Mouse (Mus musculus): ENCODE results near the gene Uncx. TPM values are rescaled to one million over a fixed set of nuclear protein-coding genes. Genes with fewer than 3 reads are reported as not detected.
A peak's percentile ranks its signal among the peaks of the same experiment; 100 is the strongest.

Uncx gene
- polyA plus RNA-seq, 1 experiment from 2014 or later, result 92.9 TPM

GRCm38 (mm10) chr5:139557079-139557478 is 13.8 kb downstream of the Uncx start:
- Histone ChIP-seq H3K27me3 (replicated peaks) (peaks cover 89% of the 10 kb centered on the region), H3K4me3 (no peak overlapping the region), H3K27ac (no peak overlapping the region), H3K4me2 (replicated peaks) (0 out of 2 replicates have a peak overlapping the region, but pooled peaks have one; percentile 50), H3K9me3 (no peaks in the 10 kb centered on the region), H3K36me3 (no peaks in the 10 kb centered on the region), H3K9ac (no peak overlapping the region), H3K4me1 (peaks cover 65% of the 10 kb centered on the region)
- ATAC-seq (ENCODE audit: low FRiP score, low read depth), result no peak
- WGBS, result 4% methylated on average over 10 of the region's 10 CpGs

- H3K27ac ChIP-seq, result 0 out of 2 replicates have a peak overlapping the region, but pooled peaks have one; percentile 13
- peak overlapping the region; percentile 50 for H3K4me2 ChIP-seq (replicated peaks)
- 0 out of 2 replicates have a peak overlapping the region, but pooled peaks have one; percentile 22 for H3K9ac ChIP-seq
- H3K27me3 ChIP-seq (replicated peaks), result peaks cover 86% of the 10 kb centered on the region
- H3K4me1 ChIP-seq, result peaks cover 58% of the 10 kb centered on the region
- no peaks in the 10 kb centered on the region for H3K36me3 ChIP-seq
- peak; percentile 27; the same call in 1 of the 2 replicates for ATAC-seq (ENCODE audit: low FRiP score, low read depth)
- H3K4me3 ChIP-seq, result no peak overlapping the region
- H3K9me3 ChIP-seq, result no peaks in the 10 kb centered on the region
- WGBS, result 1% methylated on average over 43 of the region's 43 CpGs
Measured at GRCm38 (mm10) chr5:139557531-139558467, 14.5 kb downstream of the Uncx start.

GRCm38 (mm10) chr5:139558468-139558804 is 15.1 kb downstream of the Uncx start:
- Histone ChIP-seq H3K9me3 (no peaks in the 10 kb centered on the region), H3K27ac (0 out of 2 replicates have a peak overlapping the region, but pooled peaks have one; percentile 13), H3K9ac (no peak overlapping the region), H3K36me3 (no peaks in the 10 kb centered on the region), H3K4me1 (peaks cover 53% of the 10 kb centered on the region), H3K27me3 (replicated peaks) (peaks cover 87% of the 10 kb centered on the region), H3K4me2 (replicated peaks) (peak overlapping the region; percentile 50), H3K4me3 (no peak overlapping the region)
- peak; percentile 66 for ATAC-seq (ENCODE audit: low FRiP score, low read depth)
- 0% methylated on average over 16 of the region's 16 CpGs for WGBS

DNA sequence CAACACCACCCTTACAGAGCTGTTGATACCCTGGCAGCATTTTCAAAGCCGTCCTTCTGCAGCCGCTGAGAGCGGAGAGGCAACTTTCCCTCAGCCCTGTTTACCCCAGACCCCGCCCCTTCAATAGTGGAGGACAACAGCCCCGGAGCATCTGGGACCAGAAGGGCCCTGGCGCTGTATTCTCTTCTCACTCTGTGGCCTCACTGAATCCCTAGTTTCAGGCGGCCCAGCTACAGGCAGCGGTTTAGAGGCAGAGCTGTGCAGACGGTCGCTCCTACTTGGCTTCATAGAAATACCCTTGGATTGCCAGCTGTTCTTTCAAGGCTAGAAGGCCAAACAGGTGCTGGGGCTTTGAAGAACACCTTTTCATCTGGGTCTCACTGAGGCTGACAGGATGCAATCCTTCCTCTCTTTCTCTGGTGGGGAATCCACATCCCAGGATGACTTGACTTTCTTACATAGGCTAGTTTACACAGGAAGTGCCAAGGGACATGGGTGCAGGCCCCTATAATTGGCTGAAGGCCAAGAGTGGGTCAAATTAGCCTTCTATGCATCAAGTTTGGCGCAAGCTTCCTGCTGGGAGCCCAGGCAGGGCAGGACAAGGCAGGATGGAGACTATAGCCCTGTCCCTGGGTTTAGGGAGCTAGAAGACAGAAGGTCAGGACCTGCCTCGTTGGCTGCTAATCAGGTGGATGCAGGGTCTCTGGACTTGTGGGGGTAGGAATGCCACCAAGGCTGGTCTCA is 15.8 kb downstream of the Uncx start:
- peaks cover 48% of the 10 kb centered on the region for H3K4me1 ChIP-seq
- no peak overlapping the region for H3K9ac ChIP-seq
- H3K36me3 ChIP-seq, result no peaks in the 10 kb centered on the region
- peak; percentile 79 for ATAC-seq (ENCODE audit: low FRiP score, low read depth)
- peak overlapping the region; percentile 8 for H3K4me2 ChIP-seq (replicated peaks)
- H3K4me3 ChIP-seq, result no peak overlapping the region
- peak overlapping the region; percentile 33 for H3K27ac ChIP-seq
- WGBS, result 2% methylated on average over 12 of the region's 12 CpGs
- H3K27me3 ChIP-seq (replicated peaks), result peaks cover 84% of the 10 kb centered on the region
- H3K9me3 ChIP-seq, result no peaks in the 10 kb centered on the region

GRCm38 (mm10) chr5:139559782-139560181 is 16.5 kb downstream of the Uncx start:
- 45% methylated on average over 7 of the region's 7 CpGs for WGBS
- no peaks in the 10 kb centered on the region for H3K36me3 ChIP-seq
- H3K27me3 ChIP-seq (replicated peaks), result peaks cover 85% of the 10 kb centered on the region
- H3K4me3 ChIP-seq, result no peak overlapping the region
- H3K27ac ChIP-seq, result no peak overlapping the region
- no peak overlapping the region for H3K9ac ChIP-seq
- peaks cover 44% of the 10 kb centered on the region for H3K4me1 ChIP-seq
- H3K9me3 ChIP-seq, result no peaks in the 10 kb centered on the region
- ATAC-seq (ENCODE audit: low FRiP score, low read depth), result no peak
- no peak overlapping the region for H3K4me2 ChIP-seq (replicated peaks)

- Histone ChIP-seq H3K4me1 (peaks cover 39% of the 10 kb centered on the region), H3K9ac (no peak overlapping the region), H3K4me3 (no peak overlapping the region), H3K27me3 (replicated peaks) (peaks cover 78% of the 10 kb centered on the region), H3K4me2 (replicated peaks) (no peak overlapping the region), H3K36me3 (no peaks in the 10 kb centered on the region), H3K9me3 (no peaks in the 10 kb centered on the region), H3K27ac (no peak overlapping the region)
- ATAC-seq (ENCODE audit: low FRiP score, low read depth), result no peak
- WGBS, result 67% methylated on average over 4 of the region's 4 CpGs
Measured at GRCm38 (mm10) chr5:139561363-139562001, 18.2 kb downstream of the Uncx start.

DNA sequence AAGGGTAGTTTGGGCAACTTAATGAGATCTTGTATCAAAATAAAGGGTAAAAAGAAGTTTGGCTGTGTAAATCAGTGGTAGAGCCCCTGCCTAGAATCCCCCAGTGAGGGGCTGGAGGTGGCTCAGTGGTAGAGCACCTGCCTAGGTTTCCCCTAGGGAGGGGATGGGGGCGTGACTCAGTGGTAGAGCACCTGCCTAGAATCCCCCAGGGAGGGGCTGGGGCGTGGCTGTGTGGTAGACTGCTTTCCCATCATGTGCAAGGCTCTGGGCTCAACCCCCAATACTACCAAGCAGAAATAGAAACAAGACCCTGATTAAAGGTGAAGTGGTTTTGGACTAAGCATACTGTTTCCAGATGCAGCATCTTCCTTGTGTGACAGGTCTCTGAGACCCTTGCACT is 21.4 kb downstream of the Uncx start:
- no peak overlapping the region for H3K9ac ChIP-seq
- no peaks in the 10 kb centered on the region for H3K9me3 ChIP-seq
- 67% methylated on average over 2 of the region's 2 CpGs for WGBS
- H3K4me1 ChIP-seq, result peaks cover 19% of the 10 kb centered on the region
- H3K27me3 ChIP-seq (replicated peaks), result peaks cover 57% of the 10 kb centered on the region
- no peak overlapping the region for H3K4me2 ChIP-seq (replicated peaks)
- no peak for ATAC-seq (ENCODE audit: low FRiP score, low read depth)
- no peaks in the 10 kb centered on the region for H3K36me3 ChIP-seq
- H3K27ac ChIP-seq, result no peak overlapping the region
- H3K4me3 ChIP-seq, result no peak overlapping the region

- Histone ChIP-seq H3K4me3 (no peak overlapping the region), H3K4me2 (replicated peaks) (no peak overlapping the region), H3K27me3 (replicated peaks) (peaks cover 54% of the 10 kb centered on the region), H3K4me1 (peaks cover 14% of the 10 kb centered on the region), H3K9ac (no peak overlapping the region), H3K36me3 (no peaks in the 10 kb centered on the region), H3K9me3 (no peaks in the 10 kb centered on the region), H3K27ac (no peak overlapping the region)
- ATAC-seq (ENCODE audit: low FRiP score, low read depth), result no peak
- WGBS, result 52% methylated on average over 4 of the region's 4 CpGs
Measured at GRCm38 (mm10) chr5:139565462-139565861, 22.2 kb downstream of the Uncx start.

DNA sequence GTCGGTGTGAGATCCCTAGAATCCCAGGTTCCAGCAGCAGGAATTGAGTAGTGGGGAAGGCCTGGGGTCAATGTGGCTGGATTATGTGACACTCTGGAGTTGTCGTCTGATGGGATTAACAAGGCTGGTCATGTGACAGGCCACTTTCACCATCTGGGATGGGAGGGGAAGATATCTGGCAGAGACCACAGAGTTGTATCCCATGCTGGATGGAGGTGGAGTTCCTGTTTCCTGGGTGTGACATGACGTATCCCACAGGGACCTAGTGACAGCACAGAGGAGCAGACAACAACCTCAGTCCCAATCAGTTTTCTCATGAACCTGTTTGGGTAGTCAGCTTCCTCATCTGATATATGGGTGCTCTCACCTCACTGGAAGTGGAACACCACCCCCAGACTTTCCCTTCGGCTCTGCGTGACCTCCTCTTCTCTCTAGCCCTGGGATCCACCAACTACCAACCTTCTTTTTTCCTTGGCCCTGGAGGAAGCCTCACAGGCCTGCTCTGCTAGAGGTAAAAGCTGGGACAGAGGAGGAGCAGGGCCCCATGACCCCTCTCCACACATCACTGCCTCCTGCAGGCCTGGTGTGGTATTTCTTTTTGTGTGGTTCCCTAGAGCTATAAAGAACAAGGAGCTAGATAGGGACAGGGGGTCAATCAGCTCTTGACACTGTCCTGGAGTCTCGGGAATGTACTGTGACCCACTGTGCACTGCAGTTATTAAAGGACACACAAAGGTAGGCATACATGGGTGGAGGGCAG is 23.5 kb downstream of the Uncx start:
- no peak overlapping the region for H3K4me2 ChIP-seq (replicated peaks)
- no peak overlapping the region for H3K27ac ChIP-seq
- no peak for ATAC-seq (ENCODE audit: low FRiP score, low read depth)
- no peaks in the 10 kb centered on the region for H3K36me3 ChIP-seq
- peaks cover 14% of the 10 kb centered on the region for H3K4me1 ChIP-seq
- no peak overlapping the region for H3K4me3 ChIP-seq
- peaks cover 41% of the 10 kb centered on the region for H3K27me3 ChIP-seq (replicated peaks)
- no peaks in the 10 kb centered on the region for H3K9me3 ChIP-seq
- H3K9ac ChIP-seq, result no peak overlapping the region
- WGBS, result 78% methylated on average over 6 of the region's 6 CpGs

DNA sequence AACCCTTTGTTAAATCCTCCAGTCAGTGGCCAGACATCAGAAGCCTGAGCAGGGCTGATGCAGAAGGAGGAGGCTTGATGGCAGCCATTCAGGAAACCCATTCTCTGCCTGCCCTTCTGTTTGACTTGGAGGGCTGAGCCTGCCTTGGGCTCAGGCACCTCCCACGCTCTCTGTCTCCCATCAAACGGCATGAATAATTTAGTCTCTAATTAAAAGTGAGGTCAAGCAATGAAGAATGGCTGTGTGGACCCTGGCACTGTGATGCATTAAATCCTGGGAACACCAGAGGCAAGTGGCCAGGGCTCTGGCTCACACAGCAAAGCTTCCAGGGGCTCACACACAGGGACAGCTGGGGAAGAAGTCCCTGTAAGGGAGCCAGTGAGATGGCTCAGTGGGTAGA is 24.8 kb downstream of the Uncx start:
- 22% methylated on average over 2 of the region's 2 CpGs for WGBS
- H3K4me2 ChIP-seq (replicated peaks), result no peak overlapping the region

DNA sequence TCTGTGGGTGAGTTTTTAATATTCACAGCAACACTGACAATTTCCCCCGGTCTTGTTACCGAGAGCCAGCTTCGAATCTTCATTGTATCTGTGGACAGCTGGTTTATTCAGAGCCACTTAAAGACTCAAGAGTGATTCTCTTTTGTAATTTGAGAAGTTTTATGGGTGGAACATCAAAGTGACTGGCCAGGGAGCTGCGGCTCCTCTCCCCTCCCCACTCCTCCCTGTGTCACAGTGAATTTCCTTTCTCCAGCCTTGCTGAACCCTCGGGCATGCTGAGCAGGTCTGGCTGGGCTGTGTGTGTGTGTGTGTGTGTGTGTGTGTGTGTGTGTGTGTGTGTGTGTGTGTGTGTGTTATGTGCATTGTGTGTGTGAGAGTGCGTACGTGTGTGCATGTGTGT is 29.2 kb downstream of the Uncx start:
- peaks cover 8% of the 10 kb centered on the region; the same call in 1 of the 2 replicates for H3K9me3 ChIP-seq
- H3K9ac ChIP-seq, result no peak overlapping the region
- H3K27ac ChIP-seq, result no peak overlapping the region
- H3K36me3 ChIP-seq, result no peaks in the 10 kb centered on the region
- peaks cover 14% of the 10 kb centered on the region for H3K4me1 ChIP-seq
- peaks cover 13% of the 10 kb centered on the region; the same call in 1 of the 2 replicates for H3K27me3 ChIP-seq (replicated peaks)
- no peak for ATAC-seq (ENCODE audit: low FRiP score, low read depth)
- peak overlapping the region; percentile 22; the same call in 1 of the 2 replicates for H3K4me2 ChIP-seq (replicated peaks)
- no peak overlapping the region for H3K4me3 ChIP-seq
- 6% methylated on average over 7 of the region's 7 CpGs for WGBS

More for the DNA sequence above, 24.8 kb downstream of the Uncx start:
- Histone ChIP-seq H3K27ac (no peak overlapping the region), H3K4me3 (no peak overlapping the region), H3K9me3 (no peaks in the 10 kb centered on the region), H3K27me3 (replicated peaks) (peaks cover 32% of the 10 kb centered on the region), H3K36me3 (no peaks in the 10 kb centered on the region), H3K4me1 (peaks cover 24% of the 10 kb centered on the region), H3K9ac (no peak overlapping the region)
- no peak for ATAC-seq (ENCODE audit: low FRiP score, low read depth)

All from neural tube, embryonic 12.5 days (tissue).